Mouse (Mus musculus) midbrain, embryonic 14.5 days (tissue): Measurements from ENCODE around the gene Camsap2. TPM values are rescaled to one million over a fixed set of nuclear protein-coding genes. Genes with fewer than 3 reads are reported as not detected.
A peak's percentile ranks its signal among the peaks of the same experiment; 100 is the strongest.

ENCODE experiments used
- ATAC-seq: fragments of 200-750 bp; cut with Nextera tagmentation; 2 replicates; pipeline ENCODE4 v1.8.0; 2017; ENCODE audit warnings: moderate number of reproducible peaks, moderate library complexity; ENCODE audit not compliant: low FRiP score, low TSS enrichment
- DNase-seq: peaks from one replicate; pipeline ENCODE4 v3.0.0-alpha.2; 2015
- H3K27ac ChIP-seq: fragments of 300-500 bp; sonication (generic); replicated peaks from 2 replicates; pipeline ENCODE4 v1.5.1; 2014; ENCODE audit warnings: mild to moderate bottlenecking, low read depth, low read length, moderate library complexity
- H3K27me3 ChIP-seq: fragments of 300-500 bp; sonication (generic); 2 replicates; pipeline ENCODE4 v1.6.1; 2014; ENCODE audit warnings: low read length, control low read depth, mixed read lengths; ENCODE audit not compliant: control insufficient read depth, insufficient read depth
- H3K36me3 ChIP-seq: fragments of 300-500 bp; sonication (generic); 2 replicates; pipeline ENCODE4 v1.6.1; 2014; ENCODE audit warnings: low read length, control low read depth; ENCODE audit not compliant: control insufficient read depth, insufficient read depth
- H3K4me1 ChIP-seq: fragments of 300-500 bp; sonication (generic); 2 replicates; pipeline ENCODE4 v1.6.1; 2014; ENCODE audit warnings: mild to moderate bottlenecking, antibody characterized with exemption, low read length, control low read depth; ENCODE audit not compliant: control insufficient read depth, insufficient read depth
- H3K4me2 ChIP-seq: fragments of 300-500 bp; sonication (generic); 2 replicates; pipeline ENCODE4 v1.6.1; 2014; ENCODE audit warnings: mild to moderate bottlenecking, low read length, moderate library complexity
- H3K4me3 ChIP-seq: fragments of 300-500 bp; sonication (generic); replicated peaks from 2 replicates; pipeline ENCODE4 v1.5.1; 2014; ENCODE audit warnings: low read depth, low read length
- H3K9ac ChIP-seq: fragments of 300-500 bp; sonication (generic); replicated peaks from 2 replicates; pipeline ENCODE4 v1.6.1; 2014; ENCODE audit warnings: mild to moderate bottlenecking, low read length, moderate library complexity
- H3K9me3 ChIP-seq: fragments of 300-500 bp; sonication (generic); 2 replicates; pipeline ENCODE4 v1.6.1; 2016; ENCODE audit warnings: low read length, control low read depth, mixed read lengths; ENCODE audit not compliant: control insufficient read depth
- WGBS: fragments of 180-500 bp; shearing (Covaris S2); extraction: QIAGEN DNeasy Blood & Tissue Kit; methylation state at CpG from one replicate; pipeline ENCODE4 v1.1.7; 2014; 5-methylcytosine and 5-hydroxymethylcytosine counted together
- polyA plus RNA-seq: library from polyadenylated mRNA; unstranded; fragments of >200 nt; fragmentation: Nextera tagmentation; extraction: Ambion mirVana; gene quantifications from 2 replicates; pipeline ENCODE4 v1.2.1, GENCODE M21; 2014

Camsap2 gene
- polyA plus RNA-seq, 1 experiment from 2014 or later, result 63.8 TPM

DNA sequence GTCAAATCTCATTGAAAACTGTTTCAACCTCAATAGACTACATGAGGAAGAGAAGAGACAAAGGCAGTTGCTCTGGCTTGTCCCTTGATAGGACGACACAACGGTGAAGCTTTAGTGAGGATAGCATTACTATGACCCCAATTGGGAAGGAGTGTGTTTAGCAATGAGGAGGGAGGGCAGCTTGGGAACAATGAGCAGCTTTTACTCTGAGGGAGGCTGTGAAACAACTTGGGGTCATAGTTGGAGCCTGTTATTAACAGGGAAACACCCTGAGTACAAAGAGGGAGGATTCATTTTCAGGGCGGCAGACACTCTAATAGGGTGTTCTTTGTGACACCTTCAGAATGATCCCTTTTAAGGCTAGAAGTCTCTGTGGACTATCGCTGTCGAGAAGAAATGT, 2.2 kb upstream of the Camsap2 start:
- Histone ChIP-seq H3K9me3 (no peaks in the 10 kb centered on the region), H3K36me3 (no peaks in the 10 kb centered on the region), H3K9ac (no peak overlapping the region), H3K4me1 (peaks cover 12% of the 10 kb centered on the region), H3K27me3 (no peaks in the 10 kb centered on the region), H3K4me2 (no peak overlapping the region), H3K4me3 (no peak overlapping the region), H3K27ac (no peak overlapping the region)
- ATAC-seq (no peak), DNase-seq (no peak)
- WGBS, result 71% methylated on average over 5 of the region's 5 CpGs

DNA sequence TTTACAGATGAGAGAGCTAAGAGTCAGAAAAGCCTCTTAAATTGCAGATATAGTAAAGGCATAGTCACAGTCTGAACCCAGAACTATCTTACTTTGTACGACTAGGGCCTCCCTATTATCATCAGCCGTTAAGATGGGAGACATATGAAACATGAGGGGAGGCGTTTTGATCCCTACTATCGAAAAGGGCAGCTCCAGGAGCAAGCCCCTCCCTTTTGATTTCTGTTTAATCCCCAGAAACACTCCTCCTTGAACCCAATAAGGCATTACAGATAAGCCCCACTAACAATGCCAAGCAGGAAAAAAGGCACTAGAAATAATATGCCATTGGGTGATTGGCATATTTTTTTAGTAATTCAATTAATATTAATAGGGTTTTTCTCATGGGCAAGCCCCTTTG, 1.2 kb upstream of the Camsap2 start:
- Histone ChIP-seq H3K4me1 (peaks cover 21% of the 10 kb centered on the region), H3K27me3 (no peaks in the 10 kb centered on the region), H3K9ac (no peak overlapping the region), H3K4me2 (no peak overlapping the region), H3K27ac (no peak overlapping the region), H3K9me3 (no peaks in the 10 kb centered on the region), H3K4me3 (no peak overlapping the region), H3K36me3 (no peaks in the 10 kb centered on the region)
- DNase-seq, result no peak
- no peak for ATAC-seq
- WGBS, result 38% methylated on average over 4 of the region's 4 CpGs

DNA sequence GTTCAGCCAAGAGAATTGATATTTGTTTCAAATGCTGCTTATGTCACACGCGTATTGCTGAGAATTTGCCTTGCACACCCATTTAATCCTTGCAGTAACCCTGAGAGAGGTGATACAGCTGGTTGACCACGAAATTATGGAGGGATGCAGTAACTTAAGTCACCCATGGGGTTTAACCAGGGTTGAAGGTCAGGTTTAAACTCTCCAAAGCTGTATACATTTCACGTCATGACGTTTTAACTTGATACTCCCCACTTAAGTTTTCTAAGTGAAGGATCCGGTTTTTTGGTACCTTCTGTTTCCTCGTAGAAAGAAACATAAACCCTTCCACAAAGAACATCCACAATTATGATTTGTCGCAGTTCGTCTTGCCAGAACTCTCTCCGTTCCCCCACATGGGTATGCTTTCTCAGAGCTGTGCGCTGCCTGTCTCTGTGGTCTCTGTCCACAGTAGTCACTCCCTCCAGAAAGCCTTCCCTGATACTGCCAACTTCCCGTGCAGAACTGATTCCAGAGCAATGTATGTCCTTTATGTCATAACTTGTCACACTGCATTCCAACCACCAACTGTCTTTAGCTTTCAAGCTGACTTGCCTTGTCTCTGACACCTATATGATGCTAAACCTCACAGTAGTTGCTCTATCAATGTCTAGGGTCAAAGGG, 600 bp upstream of the Camsap2 start:
- H3K4me3 ChIP-seq, result peak overlapping the region; percentile 99
- ATAC-seq (peak; percentile 18; the same call in 1 of the 2 replicates), DNase-seq (no peak)
- H3K4me2 ChIP-seq, result peak overlapping the region; percentile 93
- 4% methylated on average over 12 of the region's 12 CpGs for WGBS
- H3K4me1 ChIP-seq, result peaks cover 28% of the 10 kb centered on the region
- H3K36me3 ChIP-seq, result no peaks in the 10 kb centered on the region
- peak overlapping the region; percentile 98 for H3K9ac ChIP-seq
- H3K9me3 ChIP-seq, result no peaks in the 10 kb centered on the region
- H3K27ac ChIP-seq, result peak overlapping the region; percentile 97
- H3K27me3 ChIP-seq, result no peaks in the 10 kb centered on the region

DNA sequence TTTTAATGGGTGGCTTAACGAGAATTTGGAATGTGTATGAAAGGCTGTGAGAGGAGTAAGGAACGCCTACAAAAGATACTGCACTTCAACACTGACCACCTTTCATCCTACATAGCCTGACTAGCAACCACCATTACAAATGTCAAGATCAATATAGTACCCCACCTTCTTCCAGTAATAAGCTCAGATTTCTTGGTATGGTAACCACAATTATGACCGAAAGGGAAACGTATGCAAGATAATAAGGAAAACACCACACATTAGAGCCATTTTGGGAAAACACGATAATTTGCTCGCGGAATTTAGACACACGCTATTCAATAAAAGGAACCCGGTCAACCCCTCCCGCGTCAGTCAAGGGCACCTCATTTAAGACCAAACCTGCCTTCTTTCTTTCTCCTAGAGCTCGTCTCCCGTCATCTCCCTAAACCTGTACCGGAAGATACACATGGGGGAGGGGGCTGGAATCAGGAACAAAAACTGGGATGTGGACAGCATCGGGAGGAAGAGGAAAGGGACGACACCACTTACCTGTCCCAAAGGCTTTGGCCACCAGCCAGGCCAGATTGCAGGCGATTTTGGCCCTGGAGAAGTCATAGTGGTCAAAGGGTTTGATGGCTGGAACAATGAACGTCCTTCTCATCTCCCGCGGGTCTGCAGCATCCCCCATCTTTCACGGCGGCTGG, 993 bp downstream of the Camsap2 start:
- WGBS, result under 1% methylated on average over 22 of the region's 22 CpGs
- H3K9ac ChIP-seq, result peak overlapping the region; percentile 98
- peaks cover 32% of the 10 kb centered on the region for H3K4me1 ChIP-seq
- H3K36me3 ChIP-seq, result no peaks in the 10 kb centered on the region
- ATAC-seq (no peak), DNase-seq (peak; percentile 59)
- H3K4me2 ChIP-seq, result peak overlapping the region; percentile 93
- H3K9me3 ChIP-seq, result no peaks in the 10 kb centered on the region
- H3K27ac ChIP-seq, result peak overlapping the region; percentile 97
- H3K4me3 ChIP-seq, result peak overlapping the region; percentile 99
- H3K27me3 ChIP-seq, result no peaks in the 10 kb centered on the region

DNA sequence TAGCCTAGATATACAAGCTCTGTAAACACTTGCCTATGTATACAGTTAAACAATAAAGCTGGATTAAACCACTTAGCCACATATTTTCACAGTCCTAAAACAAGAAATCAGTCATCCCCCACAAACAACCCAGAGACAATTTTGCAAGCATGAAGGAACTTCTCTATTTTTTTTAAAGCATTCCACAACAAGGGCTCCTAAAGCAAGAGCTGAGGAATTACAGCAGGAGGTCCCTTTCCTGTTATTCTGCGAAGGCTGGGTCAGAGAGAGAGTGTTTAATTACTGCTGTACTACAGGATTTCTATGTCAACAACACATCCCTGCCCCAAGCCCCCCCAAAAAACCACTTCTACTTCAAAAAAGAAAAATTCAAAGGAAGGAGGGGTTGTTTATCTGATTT, 1.6 kb downstream of the Camsap2 start:
- Histone ChIP-seq H3K27ac (no peak overlapping the region; the same call in 1 of the 2 replicates), H3K9me3 (no peaks in the 10 kb centered on the region), H3K4me1 (peaks cover 32% of the 10 kb centered on the region), H3K36me3 (no peaks in the 10 kb centered on the region), H3K27me3 (no peaks in the 10 kb centered on the region), H3K9ac (peak overlapping the region; percentile 98), H3K4me2 (peak overlapping the region; percentile 93), H3K4me3 (peak overlapping the region; percentile 99)
- WGBS, result 0% methylated on average over 1 of the region's 1 CpGs
- no peak for ATAC-seq
- no peak for DNase-seq

DNA sequence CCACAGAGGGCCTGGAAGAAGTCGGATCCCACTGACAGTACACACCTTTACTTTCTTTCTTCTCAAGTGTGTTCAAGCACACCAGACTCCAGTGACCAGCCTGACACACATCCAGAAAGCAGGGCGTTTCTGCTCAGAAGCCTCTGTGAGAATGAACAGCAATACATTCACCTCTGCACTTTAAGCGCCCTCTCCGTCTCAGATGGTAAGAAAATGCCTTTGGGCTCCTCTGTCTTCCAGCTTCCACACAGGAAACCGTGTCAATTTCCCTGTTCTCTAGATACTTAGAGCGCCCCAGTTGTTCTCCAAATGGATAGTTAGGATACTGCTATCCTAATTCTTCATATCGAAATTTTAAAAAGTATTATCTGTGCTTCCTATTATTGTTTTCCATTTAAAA, 2.2 kb downstream of the Camsap2 start:
- Histone ChIP-seq H3K9me3 (no peaks in the 10 kb centered on the region), H3K27ac (no peak overlapping the region), H3K9ac (peak overlapping the region; percentile 45), H3K4me1 (peaks cover 32% of the 10 kb centered on the region), H3K4me3 (peak overlapping the region; percentile 99), H3K36me3 (no peaks in the 10 kb centered on the region), H3K4me2 (peak overlapping the region; percentile 93), H3K27me3 (no peaks in the 10 kb centered on the region)
- DNase-seq, result peak; percentile 50
- WGBS, result 24% methylated on average over 7 of the region's 7 CpGs
- no peak for ATAC-seq

DNA sequence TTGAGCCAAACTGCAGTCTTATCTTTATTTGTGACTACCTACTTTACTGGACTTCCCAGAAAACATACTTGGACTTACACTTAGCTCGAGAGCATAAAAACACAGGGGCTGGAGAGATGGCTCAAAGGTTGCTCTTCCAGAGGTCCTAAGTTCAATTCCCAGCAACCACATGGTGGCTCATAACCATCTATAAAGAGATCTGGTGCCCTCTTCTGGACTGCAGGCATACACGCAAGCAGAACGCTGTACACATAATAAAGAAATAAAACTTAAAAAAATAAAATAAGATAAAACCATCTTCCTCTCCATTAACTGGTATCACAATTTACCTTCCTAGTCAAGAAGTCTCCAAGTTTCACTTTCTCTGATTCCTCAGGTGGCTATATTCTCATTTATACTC, 5.4 kb downstream of the Camsap2 start:
- no peak for ATAC-seq
- H3K9me3 ChIP-seq, result no peaks in the 10 kb centered on the region
- no peak for DNase-seq
- no peaks in the 10 kb centered on the region for H3K27me3 ChIP-seq
- no peak overlapping the region for H3K4me2 ChIP-seq
- H3K9ac ChIP-seq, result no peak overlapping the region
- H3K36me3 ChIP-seq, result no peaks in the 10 kb centered on the region
- H3K4me3 ChIP-seq, result no peak overlapping the region
- peaks cover 25% of the 10 kb centered on the region for H3K4me1 ChIP-seq
- no peak overlapping the region for H3K27ac ChIP-seq
- WGBS, result 97% methylated on average over 3 of the region's 3 CpGs

DNA sequence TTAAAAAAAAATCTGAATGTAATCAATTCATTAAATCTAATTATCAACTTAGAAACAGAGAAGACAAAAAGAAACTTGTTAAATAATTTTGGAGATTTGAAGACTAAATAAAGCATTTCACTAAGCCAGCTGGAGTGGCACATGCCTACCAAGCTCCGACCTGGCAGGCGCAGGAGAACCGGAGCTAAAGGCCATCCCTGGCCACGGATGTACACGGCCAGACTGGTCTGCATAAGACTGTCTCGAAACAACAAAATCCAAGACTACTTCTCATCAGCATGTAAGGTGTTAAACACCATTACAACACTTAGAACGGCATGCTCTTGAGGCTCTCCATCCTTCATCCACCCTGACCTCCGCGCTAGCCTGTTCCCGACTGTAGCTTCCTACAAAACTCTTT, 11.2 kb downstream of the Camsap2 start:
- ATAC-seq, result no peak
- WGBS, result 89% methylated on average over 10 of the region's 10 CpGs

DNA sequence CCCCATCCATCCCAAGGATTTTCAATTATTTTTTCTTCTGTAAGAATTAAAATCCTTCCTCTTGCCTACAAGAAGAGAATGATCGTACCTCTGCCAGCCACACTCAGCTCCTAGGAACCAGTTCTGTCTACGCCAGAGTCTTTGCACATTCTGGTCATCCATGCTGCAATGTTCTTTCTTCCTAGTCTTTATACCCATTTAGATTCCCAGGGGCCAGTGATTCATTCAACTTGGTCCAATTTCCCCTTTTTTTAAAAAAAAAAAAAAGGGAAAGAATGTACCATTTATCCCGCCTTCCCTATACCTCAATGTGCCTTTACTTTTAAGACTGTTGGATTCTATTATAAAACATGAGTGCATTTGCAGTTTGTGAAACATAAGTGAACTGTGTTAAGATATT, 12.4 kb downstream of the Camsap2 start:
- no peak overlapping the region for H3K9ac ChIP-seq
- H3K4me1 ChIP-seq, result 0 out of 2 replicates have a peak, but pooled peaks cover 11% of the 10 kb centered on the region
- 91% methylated on average over 3 of the region's 3 CpGs for WGBS
- no peak overlapping the region for H3K4me3 ChIP-seq
- H3K27ac ChIP-seq, result no peak overlapping the region
- no peak for ATAC-seq
- H3K36me3 ChIP-seq, result peaks cover 9% of the 10 kb centered on the region; the same call in 1 of the 2 replicates
- H3K4me2 ChIP-seq, result no peak overlapping the region
- H3K27me3 ChIP-seq, result no peaks in the 10 kb centered on the region
- DNase-seq, result no peak
- H3K9me3 ChIP-seq, result no peaks in the 10 kb centered on the region

More for the DNA sequence above, 11.2 kb downstream of the Camsap2 start:
- DNase-seq, result no peak
- Histone ChIP-seq H3K4me1 (0 out of 2 replicates have a peak, but pooled peaks cover 11% of the 10 kb centered on the region), H3K36me3 (peaks cover 9% of the 10 kb centered on the region; the same call in 1 of the 2 replicates), H3K27me3 (no peaks in the 10 kb centered on the region), H3K4me2 (no peak overlapping the region), H3K4me3 (no peak overlapping the region), H3K27ac (no peak overlapping the region), H3K9ac (no peak overlapping the region), H3K9me3 (no peaks in the 10 kb centered on the region)
